Mouse (Mus musculus): ENCODE data around the gene Cdc27.

- no peak for TF ChIP-seq CTCF (IDR thresholded peaks at IDR 0.05; ENCODE audit: control insufficient read depth, insufficient read depth, low read length)
- TF ChIP-seq POLR2A (IDR thresholded peaks at IDR 0.05; ENCODE audit: borderline replicate concordance, control insufficient read depth, low read depth, low read length), result no peak
These were observed 22.1 kb upstream of the Cdc27 start for GRCm38 (mm10) chr11:104572566-104572965.
